Mouse (Mus musculus) layer of hippocampus, adult 8-10 months (tissue): ENCODE results near the gene A630095N17Rik. TPM values are rescaled to one million over a fixed set of nuclear protein-coding genes. Genes with fewer than 3 reads are reported as not detected.
A peak's percentile ranks its signal among the peaks of the same experiment; 100 is the strongest.

Source experiments
- DNase-seq, 2 experiments: peaks; one replicate each; pipeline ENCODE4 v3.0.0; 2022; ENCODE audit warnings: low spot score in 2 of 2
- microRNA-seq, 2 experiments: library from miRNA; unstranded; fragments of <30 nt; microRNA quantifications; one replicate each; pipeline ENCODE4 v1.2.0; 2022
- total RNA-seq, 4 experiments: library from RNA; stranded (reverse); gene quantifications; 2 replicates each; pipeline ENCODE4 v1.2.4; 2022

Gene A630095N17Rik
- total RNA-seq, 4 experiments from 2014 or later: not detected

GRCm38 (mm10) chr1:75179334-75180104 is 52.4 kb downstream of the A630095N17Rik start:
- DNase-seq: peak in 1 of 2 experiments; percentile 53

Small RNAs within 50 kb of the gene (microRNA-seq; reads per million reads assigned to microRNA genes)
- gene Gm27943: 0 reads per million in 2 experiments

Other genes starting within 250 kb of the A630095N17Rik start
- 1 to 10 TPM; 1.7 to 2.7 (median 2.1) TPM for gene Nhej1, start 106.9 kb downstream of the A630095N17Rik start, total RNA-seq
- gene Slc23a3, start 98.2 kb downstream of the A630095N17Rik start, total RNA-seq: under 1 TPM in 3 of 4 experiments, not detected in 1; 0.22 to 0.45 (median 0.35) TPM
- 10 to 100 TPM; 33.6 to 36.1 (median 35.3) TPM for gene Cnppd1, start 89.4 kb downstream of the A630095N17Rik start, total RNA-seq
- gene Retreg2, start 89.3 kb downstream of the A630095N17Rik start, total RNA-seq: 100 to 1,000 TPM; 167 to 182 (median 171) TPM
- 10 to 100 TPM; 26.5 to 37.4 (median 32.4) TPM for gene Zfand2b, start 63.5 kb downstream of the A630095N17Rik start, total RNA-seq
- gene Abcb6, start 51.7 kb downstream of the A630095N17Rik start, total RNA-seq: 10 to 100 TPM; 23.6 to 32.0 (median 26.2) TPM
- 10 to 100 TPM; 25.5 to 38.5 (median 31.3) TPM for gene Ankzf1, start 40.0 kb downstream of the A630095N17Rik start, total RNA-seq
- 100 to 1,000 TPM in 2 of 4 experiments, 10 to 100 TPM in 2; 97.6 to 119 (median 105) TPM for gene Atg9a, start 39.9 kb downstream of the A630095N17Rik start, total RNA-seq
- gene Glb1l, start 21.3 kb downstream of the A630095N17Rik start, total RNA-seq: 10 to 100 TPM; 14.1 to 22.4 (median 18.5) TPM
- gene Stk16, start 21.3 kb downstream of the A630095N17Rik start, total RNA-seq: 10 to 100 TPM; 78.7 to 88.5 (median 84.5) TPM
- gene Tuba4a, start 12.2 kb downstream of the A630095N17Rik start, total RNA-seq: 100 to 1,000 TPM; 488 to 539 (median 494) TPM
- 100 to 1,000 TPM in 1 of 4 experiments, 10 to 100 TPM in 3; 83.1 to 108 (median 93.1) TPM for gene Dnajb2, start 4.3 kb upstream of the A630095N17Rik start, total RNA-seq
- gene Ptprn, start 32.4 kb upstream of the A630095N17Rik start, total RNA-seq: 100 to 1,000 TPM; 360 to 457 (median 395) TPM
- gene Resp18, start 46.3 kb upstream of the A630095N17Rik start, total RNA-seq: 100 to 1,000 TPM; 102 to 169 (median 125) TPM
- 10 to 100 TPM; 41.2 to 49.8 (median 45.4) TPM for gene Dnpep, start 85.9 kb upstream of the A630095N17Rik start, total RNA-seq
- gene Des, start 128.2 kb upstream of the A630095N17Rik start, total RNA-seq: 1 to 10 TPM in 3 of 4 experiments, under 1 TPM in 1; 0.60 to 1.9 (median 1.5) TPM
- 100 to 1,000 TPM; 168 to 185 (median 182) TPM for gene Speg, start 143.2 kb upstream of the A630095N17Rik start, total RNA-seq
- gene Gmppa, start 203.8 kb upstream of the A630095N17Rik start, total RNA-seq: 10 to 100 TPM; 58.3 to 77.2 (median 72.7) TPM
- 1 to 10 TPM; 5.8 to 6.6 (median 6.0) TPM for gene Asic4, start 218.3 kb upstream of the A630095N17Rik start, total RNA-seq
- gene Chpf, start 247.2 kb upstream of the A630095N17Rik start, total RNA-seq: 10 to 100 TPM; 71.4 to 79.7 (median 77.2) TPM
- 10 to 100 TPM; 49.1 to 64.8 (median 55.6) TPM for gene Tmem198, start 247.4 kb upstream of the A630095N17Rik start, total RNA-seq